Comparison of ENCODE assay signal across 12 mouse cellular contexts in genomic region chrX:13294505-13295228, GRCm38 (mm10). TPM values are rescaled to one million over a fixed set of nuclear protein-coding genes. Genes with fewer than 3 reads are reported as not detected.
A peak's percentile ranks its signal among the peaks of the same experiment; 100 is the strongest.
DNase-seq lines count a peak whose midpoint lies in the region; ATAC-seq and TF ChIP-seq lines count a peak whose summit lies in the region.
"Had no signal": no experiment of that assay in that cellular context is flagged by ENCODE, and none has a peak within 500 bp of the region (broad histone marks: within the 10 kb centered on the region; RNA-seq: fewer than 3 reads in every experiment).

No protein-coding gene starts in this region.

- H3K27me3 ChIP-seq in kidney, embryonic 14.5 days (ENCODE audit: control insufficient read depth, insufficient read depth, low read length) = no peaks in the 10 kb centered on the region
- H3K27me3 ChIP-seq in kidney, adult 2 months (replicated peaks; ENCODE audit: control insufficient read depth, insufficient read depth, low read length) = no peaks in the 10 kb centered on the region
- H3K27me3 ChIP-seq in embryonic facial prominence, embryonic 12.5 days = no peaks in the 10 kb centered on the region
- H3K27me3 ChIP-seq: liver, embryonic 15.5 days had no signal

- no peak for DNase-seq in kidney, adult 2 months
- peak; percentile 53 for DNase-seq in A20 (ENCODE audit: low read depth, low spot score)
- DNase-seq in cerebellum, adult 11-12 months = no peak
- no peak for DNase-seq in left cerebral cortex, adult 9 months (ENCODE audit: low spot score in 2 of 2)
- DNase-seq in cerebellum, postnatal 14 days = no peak
- DNase-seq: gastrocnemius, postnatal 10 days; kidney, adult 11 months had no signal

- ATAC-seq in kidney, embryonic 14.5 days (ENCODE audit: low FRiP score, low TSS enrichment) = peak; percentile 75; the same call in 1 of the 2 replicates
- ATAC-seq in embryonic facial prominence, embryonic 12.5 days (ENCODE audit: insufficient number of reproducible peaks, insufficient read depth, low FRiP score, low TSS enrichment) = 0 out of 2 replicates have a peak, but pooled peaks have one; percentile 47
- ATAC-seq in megakaryocyte, adult 5-6 weeks (ENCODE audit: poor library complexity, severe bottlenecking) = peak; percentile 38

- no peaks in the 10 kb centered on the region for H3K9me3 ChIP-seq in kidney, embryonic 14.5 days (ENCODE audit: control insufficient read depth, low read length)
- H3K9me3 ChIP-seq in embryonic facial prominence, embryonic 12.5 days = no peaks in the 10 kb centered on the region
- H3K9me3 ChIP-seq: G1E; liver, embryonic 15.5 days had no signal

- TF ChIP-seq POLR2A in kidney, adult 2 months (IDR thresholded peaks at IDR 0.05; ENCODE audit: low read depth, low read length) = no peak

- TF ChIP-seq CTCF in kidney, adult 2 months (conservative IDR thresholded peaks at IDR 0.05; ENCODE audit: insufficient read depth, insufficient read length, low read depth, low read length) = no peak

- no peak overlapping the region for H3K4me3 ChIP-seq in kidney, embryonic 14.5 days (ENCODE audit: low read length)
- no peak overlapping the region for H3K4me3 ChIP-seq in kidney, adult 2 months (ENCODE audit: insufficient read depth, low read depth, low read length)
- H3K4me3 ChIP-seq in embryonic facial prominence, embryonic 12.5 days = no peak overlapping the region
- H3K4me3 ChIP-seq: liver, embryonic 15.5 days had no signal

- WGBS in kidney, embryonic 14.5 days = 60% methylated on average over 6 of the region's 6 CpGs
- 47% methylated on average over 6 of the region's 6 CpGs for WGBS in kidney, adult 2 months
- WGBS in embryonic facial prominence, embryonic 12.5 days = 52% methylated on average over 6 of the region's 6 CpGs

- no peak overlapping the region for H3K27ac ChIP-seq in kidney, embryonic 14.5 days (ENCODE audit: low read depth, low read length)
- no peak overlapping the region for H3K27ac ChIP-seq in kidney, adult 2 months (ENCODE audit: insufficient read depth, low read depth, low read length)
- H3K27ac ChIP-seq in embryonic facial prominence, embryonic 12.5 days = no peak overlapping the region
- H3K27ac ChIP-seq: liver, embryonic 15.5 days had no signal

- no peak overlapping the region for H3K9ac ChIP-seq in kidney, embryonic 14.5 days (ENCODE audit: low read depth, low read length)
- H3K9ac ChIP-seq in embryonic facial prominence, embryonic 12.5 days = no peak overlapping the region
- H3K9ac ChIP-seq: liver, embryonic 15.5 days had no signal

- H3K4me1 ChIP-seq in kidney, embryonic 14.5 days (ENCODE audit: control insufficient read depth, insufficient read depth, low read length) = no peaks in the 10 kb centered on the region
- H3K4me1 ChIP-seq in kidney, adult 2 months (ENCODE audit: control insufficient read depth, insufficient read depth, low read length) = no peaks in the 10 kb centered on the region; the same call in 1 of the 2 replicates
- no peaks in the 10 kb centered on the region for H3K4me1 ChIP-seq in embryonic facial prominence, embryonic 12.5 days
- H3K4me1 ChIP-seq: liver, embryonic 15.5 days had no signal

- H3K36me3 ChIP-seq in kidney, embryonic 14.5 days (ENCODE audit: control insufficient read depth, insufficient read depth, low read length) = peaks cover 27% of the 10 kb centered on the region; the same call in 1 of the 2 replicates
- peaks cover 8% of the 10 kb centered on the region; the same call in 1 of the 2 replicates for H3K36me3 ChIP-seq in kidney, adult 2 months (ENCODE audit: control insufficient read depth, insufficient read depth, low read length)
- peaks cover 18% of the 10 kb centered on the region for H3K36me3 ChIP-seq in embryonic facial prominence, embryonic 12.5 days

- no peak overlapping the region for H3K4me2 ChIP-seq in kidney, embryonic 14.5 days (replicated peaks; ENCODE audit: low read depth, low read length)
- H3K4me2 ChIP-seq in embryonic facial prominence, embryonic 12.5 days (replicated peaks) = no peak overlapping the region
- H3K4me2 ChIP-seq: liver, embryonic 15.5 days had no signal

RNA-seq across cellular contexts. Expression of gene Ddx3x, which starts 13.9 kb away (rescaled TPM):
- 131 and 161 TPM in 2 replicates for polyA plus RNA-seq in kidney, embryonic 14.5 days (2014; fragmentation: Nextera tagmentation; extraction: Ambion mirVana)
- 38.9 and 41.4 TPM in 2 replicates for polyA plus RNA-seq in kidney, adult 2 months (2012; rRNA removed)
- 152 and 163 TPM in 2 replicates for polyA plus RNA-seq in embryonic facial prominence, embryonic 12.5 days (2016; fragmentation: Nextera tagmentation; extraction: Ambion mirVana)
- total RNA-seq in megakaryocyte, adult 5-6 weeks (2015) = 177 and 179 TPM in 2 replicates
- 384 and 435 TPM in 2 replicates for total RNA-seq in megakaryocyte, adult 5-6 weeks (2017)
